Mouse (Mus musculus) left cerebral cortex, adult 8-10 months (tissue): ENCODE results near the gene Ntan1. TPM values are rescaled to one million over a fixed set of nuclear protein-coding genes. Genes with fewer than 3 reads are reported as not detected.
"Not testable (repeated sequence)": the region's sequence is repeated elsewhere in the genome, so short reads cannot be mapped to it uniquely, and the experiment has no call there.

Source experiments
- DNase-seq, 2 experiments: peaks; one replicate each; pipeline ENCODE4 v3.0.0; 2022; ENCODE audit warnings: low spot score in 2 of 2
- total RNA-seq, 4 experiments: library from RNA; stranded (reverse); gene quantifications; 2 replicates each; pipeline ENCODE4 v1.2.4; 2022

Ntan1 gene
- 100 to 1,000 TPM in 2 of 4 experiments, 10 to 100 TPM in 2; 98.0 to 124 (median 102) TPM for total RNA-seq

DNA sequence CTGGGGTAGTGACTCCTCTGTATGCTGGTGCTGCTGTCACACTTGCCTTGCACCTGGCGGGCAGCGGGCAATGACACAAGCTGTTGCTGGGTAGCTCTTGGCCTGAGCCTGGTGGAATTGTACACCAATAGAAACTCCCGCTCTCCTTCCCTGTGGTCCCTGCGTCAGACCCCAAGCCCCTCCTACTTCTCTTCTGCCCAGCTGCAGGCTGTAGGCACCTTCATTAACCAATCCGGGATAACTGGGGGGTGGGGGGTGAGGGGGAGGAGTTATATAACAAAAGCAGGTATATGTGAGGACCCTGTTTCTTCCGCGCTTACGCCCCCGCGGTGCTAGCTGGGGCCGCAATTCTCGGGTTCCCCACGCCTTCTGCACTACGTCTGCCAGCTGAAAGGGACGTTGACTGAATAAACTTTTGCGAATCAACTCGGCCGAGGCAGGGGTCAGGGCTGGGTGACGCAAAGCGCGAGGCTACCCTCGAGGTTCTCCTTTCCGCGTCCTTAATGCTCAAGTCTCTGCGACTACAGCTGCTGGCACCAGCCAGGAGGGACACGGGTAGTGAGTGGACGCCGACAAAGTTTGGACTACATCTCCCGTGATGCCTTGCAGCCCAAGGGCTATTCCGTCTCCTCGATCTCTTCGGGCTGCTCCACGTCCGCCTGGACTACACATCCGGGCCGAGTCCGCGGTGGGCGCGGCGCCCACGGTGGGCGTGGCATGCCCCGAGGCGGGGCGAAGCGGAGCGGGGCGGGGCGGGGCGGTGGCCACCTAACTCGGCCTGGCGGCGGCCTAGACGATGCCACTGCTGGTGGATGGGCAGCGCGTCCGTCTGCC is at the start of gene Ntan1:
TSS of gene Ntan1 (plus strand) at position 286 of the 834 bp plus-strand sequence.
- peak; percentile 86 to 96 for DNase-seq

DNA sequence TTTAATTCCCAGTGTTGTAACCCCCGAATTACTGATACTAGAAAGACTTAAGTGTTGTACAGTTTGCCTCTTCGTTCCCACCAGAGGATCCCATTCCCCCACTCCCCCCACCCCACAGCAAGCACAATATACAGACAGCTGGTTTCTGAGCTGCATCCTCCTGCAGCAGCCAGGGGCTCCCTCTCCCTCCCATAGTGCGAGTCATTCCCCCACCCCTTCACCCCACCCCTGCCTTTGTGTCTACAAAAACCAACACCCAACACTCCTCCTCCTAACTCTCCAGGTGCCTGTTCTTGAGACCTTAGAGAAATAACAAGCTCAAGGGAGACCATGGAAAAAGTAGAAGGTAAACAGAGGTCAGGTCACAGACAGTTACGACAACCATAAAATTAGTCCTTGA is 47.0 kb upstream of the Ntan1 start:
- DNase-seq = not testable (repeated sequence)

GRCm38 (mm10) chr16:13772051-13772450 is 46.6 kb upstream of the Ntan1 start:
- DNase-seq = not testable (repeated sequence)

- DNase-seq = not testable (repeated sequence)
These were observed 44.6 kb upstream of the Ntan1 start for GRCm38 (mm10) chr16:13774011-13774410.

GRCm38 (mm10) chr16:13774651-13775050 is 44.0 kb upstream of the Ntan1 start:
- DNase-seq = not testable (repeated sequence)

GRCm38 (mm10) chr16:13780353-13781036 is 38.1 kb upstream of the Ntan1 start, which contains the start of gene Rrn3:
TSS of gene Rrn3 (plus strand) at chr16:13780708.
- peak; percentile 78 to 89 for DNase-seq

- DNase-seq = no peak
These were observed 37.4 kb upstream of the Ntan1 start for GRCm38 (mm10) chr16:13781216-13781615.

DNA sequence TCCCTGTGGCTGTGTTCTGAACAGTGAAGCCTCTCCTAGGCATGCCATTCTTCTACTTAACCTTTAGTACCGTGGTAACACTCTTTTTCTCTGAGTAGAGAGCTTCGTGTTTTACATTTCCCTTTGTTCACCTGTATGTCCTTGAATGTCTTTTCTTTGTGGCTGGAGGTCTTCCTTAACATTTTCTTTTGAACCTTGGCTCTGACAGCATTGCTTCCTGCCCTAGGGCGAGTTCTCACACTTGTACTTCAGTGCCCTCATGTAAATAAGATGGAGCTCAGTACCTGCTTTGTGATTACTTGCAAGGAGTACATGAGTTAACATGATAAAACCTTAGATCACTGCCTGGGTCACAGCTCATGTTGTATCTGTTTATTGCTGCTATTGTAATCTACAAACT is 32.7 kb upstream of the Ntan1 start:
- DNase-seq = no peak

GRCm38 (mm10) chr16:13793441-13793840 is 25.2 kb upstream of the Ntan1 start:
- DNase-seq = not testable (repeated sequence)

GRCm38 (mm10) chr16:13796746-13797175 is 21.9 kb upstream of the Ntan1 start:
- DNase-seq = no peak

- no peak for DNase-seq
These were observed 17.4 kb upstream of the Ntan1 start for GRCm38 (mm10) chr16:13801231-13801630.

DNA sequence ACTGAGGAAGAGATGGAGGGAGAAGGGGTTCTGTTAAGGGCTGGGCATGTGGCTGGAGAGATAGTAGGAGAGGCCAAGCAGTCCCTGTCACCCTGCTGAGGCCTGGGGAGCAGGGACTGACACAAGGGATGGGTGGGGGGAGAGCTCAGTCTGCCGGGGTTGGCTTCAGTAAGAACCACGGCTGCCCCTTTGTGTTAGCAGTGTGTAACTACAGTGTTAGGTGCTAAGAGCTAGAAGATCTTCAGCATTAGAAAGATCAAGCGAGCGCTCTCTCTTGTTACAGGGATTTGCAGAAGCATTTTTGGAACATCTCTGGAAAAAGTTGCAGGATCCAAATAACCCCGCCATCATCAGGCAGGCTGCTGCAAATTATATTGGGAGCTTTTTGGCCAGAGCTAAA is 14.0 kb upstream of the Ntan1 start:
- DNase-seq = no peak

- DNase-seq = no peak
These were observed 11.0 kb upstream of the Ntan1 start for GRCm38 (mm10) chr16:13807616-13808015.

DNA sequence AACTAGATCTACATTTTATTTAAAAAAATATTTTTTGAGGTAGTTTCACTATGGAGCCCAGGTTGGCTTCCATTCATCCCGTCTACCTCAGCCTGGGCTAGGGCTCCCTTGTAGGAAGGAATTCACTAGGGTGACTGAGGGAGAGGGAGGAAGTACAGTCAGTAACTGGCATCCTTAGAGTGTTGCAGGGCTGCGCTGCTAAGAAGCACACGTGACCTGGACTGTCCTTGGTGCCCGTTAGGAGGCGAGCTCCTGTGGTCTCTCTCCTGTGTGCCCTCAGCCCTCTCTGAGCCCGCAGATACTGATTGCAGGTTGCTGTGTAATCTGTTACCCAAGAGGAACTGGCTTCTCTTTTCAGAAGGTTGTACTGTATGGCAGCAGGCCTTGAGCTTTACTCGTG is 10.2 kb upstream of the Ntan1 start:
- DNase-seq = no peak

DNA sequence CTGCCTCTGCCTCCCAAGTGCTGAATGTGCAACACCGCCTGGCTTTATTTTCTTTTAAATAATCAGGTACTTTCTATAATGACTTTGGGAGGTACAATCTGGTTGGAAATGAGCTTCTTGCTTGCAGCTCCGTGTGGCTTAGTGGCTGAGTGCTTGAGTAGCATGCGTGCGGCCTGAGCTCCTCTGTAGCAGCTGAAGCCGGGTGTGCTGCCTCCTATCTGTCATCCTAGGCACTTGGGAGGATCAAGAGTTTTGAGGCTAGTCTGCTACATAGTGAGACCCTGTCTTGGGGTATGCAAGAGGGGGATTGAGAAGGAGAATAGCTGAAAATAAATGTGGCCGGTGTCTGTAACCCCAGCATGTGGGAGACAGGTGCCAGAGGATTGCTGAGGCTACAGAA is 6.5 kb upstream of the Ntan1 start:
- DNase-seq = no peak

DNA sequence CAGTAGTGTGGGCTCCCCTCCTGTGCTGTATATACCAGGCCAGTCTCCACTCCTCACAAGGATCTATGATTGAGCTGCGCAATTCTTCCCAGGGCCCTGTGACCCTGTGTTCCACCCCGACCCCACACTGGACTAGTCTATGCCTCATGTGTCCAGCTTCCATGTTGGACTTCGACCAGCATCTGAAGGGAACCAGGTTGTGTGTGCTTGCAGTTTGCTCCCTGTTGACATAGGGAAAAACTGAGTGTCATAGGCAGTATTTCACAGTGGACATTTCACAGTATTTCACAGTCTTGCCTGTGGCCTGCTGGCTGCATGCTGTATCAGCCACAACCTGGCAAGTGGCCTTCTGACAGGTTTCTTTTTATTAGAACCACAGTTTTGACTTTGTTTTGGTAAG is 5.4 kb upstream of the Ntan1 start:
- DNase-seq = no peak

DNA sequence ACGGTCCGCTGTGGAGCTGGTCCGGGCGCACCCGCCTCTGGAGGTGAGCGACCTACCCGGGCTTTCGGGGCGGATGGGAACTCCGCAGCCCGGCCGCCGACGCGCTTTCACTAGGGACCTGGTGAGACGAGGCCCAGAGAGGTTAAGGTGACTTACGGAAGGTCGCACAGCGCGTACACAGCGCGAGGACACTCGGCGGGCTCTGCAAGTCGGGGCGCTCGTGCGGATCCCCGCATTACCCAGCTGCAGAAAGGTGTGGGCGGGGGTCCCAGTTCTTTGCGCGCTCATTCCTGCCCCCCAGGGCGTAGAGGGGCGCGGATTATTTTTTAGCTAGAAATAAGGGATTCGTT is 724 bp downstream of the Ntan1 start:
- no peak for DNase-seq

- no peak for DNase-seq
These were observed 1.3 kb downstream of the Ntan1 start for GRCm38 (mm10) chr16:13819806-13820500.

- no peak for DNase-seq
These were observed 2.1 kb downstream of the Ntan1 start for GRCm38 (mm10) chr16:13820771-13821170.

- DNase-seq = no peak
These were observed 7.3 kb downstream of the Ntan1 start for GRCm38 (mm10) chr16:13825781-13826490.

- DNase-seq = no peak
These were observed 7.9 kb downstream of the Ntan1 start for GRCm38 (mm10) chr16:13826511-13826910.
